Mouse (Mus musculus) stomach, embryonic 14.5 days (tissue): ENCODE results near the gene Mgmt. TPM values are rescaled to one million over a fixed set of nuclear protein-coding genes. Genes with fewer than 3 reads are reported as not detected.

Source experiments
- ATAC-seq: fragments of 200-750 bp; cut with Nextera tagmentation; 2 replicates; pipeline ENCODE4 v1.8.0; 2017; ENCODE audit warnings: low read depth, moderate TSS enrichment; ENCODE audit not compliant: insufficient number of reproducible peaks, insufficient read depth, low FRiP score
- H3K27ac ChIP-seq: fragments of 300-500 bp; sonication (generic); 2 replicates; pipeline ENCODE4 v1.5.1; 2014; ENCODE audit warnings: mild to moderate bottlenecking, low read length, moderate library complexity, mixed read lengths
- H3K27me3 ChIP-seq: fragments of 300-500 bp; sonication (generic); 2 replicates; pipeline ENCODE4 v1.6.1; 2014; ENCODE audit warnings: low read length, control low read depth, mixed read lengths; ENCODE audit not compliant: control insufficient read depth, insufficient read depth
- H3K36me3 ChIP-seq: fragments of 300-500 bp; sonication (generic); 2 replicates; pipeline ENCODE4 v1.6.1; 2014; ENCODE audit warnings: mild to moderate bottlenecking, control low read depth, low read length, moderate library complexity, mixed read lengths; ENCODE audit not compliant: control insufficient read depth, insufficient read depth
- H3K4me1 ChIP-seq: fragments of 300-500 bp; sonication (generic); 2 replicates; pipeline ENCODE4 v1.6.1; 2014; ENCODE audit warnings: low read length, control low read depth, mixed read lengths; ENCODE audit not compliant: control insufficient read depth, insufficient read depth
- H3K4me2 ChIP-seq: fragments of 300-500 bp; sonication (generic); replicated peaks from 2 replicates; pipeline ENCODE4 v1.6.1; 2014; ENCODE audit warnings: low read depth, low read length, control low read depth
- H3K4me3 ChIP-seq: fragments of 300-500 bp; sonication (generic); 2 replicates; pipeline ENCODE4 v1.5.1; 2014; ENCODE audit warnings: low read depth, low read length, control low read depth
- H3K9ac ChIP-seq: fragments of 300-500 bp; sonication (generic); replicated peaks from 2 replicates; pipeline ENCODE4 v1.6.1; 2014; ENCODE audit warnings: low read depth, mild to moderate bottlenecking, control low read depth, low read length, moderate library complexity, mixed read lengths
- H3K9me3 ChIP-seq: fragments of 300-500 bp; sonication (generic); 2 replicates; pipeline ENCODE4 v1.6.1; 2016; ENCODE audit warnings: low read depth, low read length, control low read depth; ENCODE audit not compliant: control insufficient read depth
- WGBS: fragments of 180-500 bp; shearing (Covaris S2); extraction: QIAGEN DNeasy Blood & Tissue Kit; methylation state at CpG from one replicate; pipeline ENCODE4 v1.1.7; 2014; 5-methylcytosine and 5-hydroxymethylcytosine counted together
- polyA plus RNA-seq: library from polyadenylated mRNA; unstranded; fragments of >200 nt; fragmentation: Nextera tagmentation; extraction: Ambion mirVana; gene quantifications from 2 replicates; pipeline ENCODE4 v1.2.1, GENCODE M21; 2014

Gene Mgmt
- polyA plus RNA-seq, 1 experiment from 2014 or later: 10.5 TPM

GRCm38 (mm10) chr7:136920976-136921755 is 26.8 kb downstream of the Mgmt start:
- 90% methylated on average over 12 of the region's 12 CpGs for WGBS
- Histone ChIP-seq H3K4me2 (no peak overlapping the region), H3K9ac (no peak overlapping the region), H3K4me1 (0 out of 2 replicates have a peak, but pooled peaks cover 7% of the 10 kb centered on the region), H3K9me3 (no peaks in the 10 kb centered on the region), H3K27ac (no peak overlapping the region), H3K4me3 (no peak overlapping the region), H3K36me3 (no peaks in the 10 kb centered on the region), H3K27me3 (no peaks in the 10 kb centered on the region)
- no peak for ATAC-seq

DNA sequence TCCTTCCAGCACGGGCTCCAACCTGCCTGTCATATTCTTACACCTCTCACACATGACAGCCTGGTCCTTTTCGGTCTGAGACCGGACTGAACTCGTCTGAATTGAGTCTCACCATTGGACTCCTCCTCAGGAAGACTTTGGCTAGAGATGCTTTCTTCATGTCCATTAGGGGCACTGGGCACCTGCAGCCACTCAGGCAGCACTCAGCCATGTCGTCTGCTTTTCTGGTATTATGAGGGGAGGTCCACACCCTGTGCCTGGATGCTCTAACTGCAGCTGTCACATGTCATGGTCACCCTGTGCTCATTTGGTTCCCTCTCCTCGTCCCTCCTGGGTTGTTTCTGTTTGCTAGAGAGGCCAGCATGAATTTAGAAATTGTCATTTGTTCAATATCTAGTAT is 27.8 kb downstream of the Mgmt start:
- 76% methylated on average over 6 of the region's 6 CpGs for WGBS
- H3K4me1 ChIP-seq: 0 out of 2 replicates have a peak, but pooled peaks cover 7% of the 10 kb centered on the region

DNA sequence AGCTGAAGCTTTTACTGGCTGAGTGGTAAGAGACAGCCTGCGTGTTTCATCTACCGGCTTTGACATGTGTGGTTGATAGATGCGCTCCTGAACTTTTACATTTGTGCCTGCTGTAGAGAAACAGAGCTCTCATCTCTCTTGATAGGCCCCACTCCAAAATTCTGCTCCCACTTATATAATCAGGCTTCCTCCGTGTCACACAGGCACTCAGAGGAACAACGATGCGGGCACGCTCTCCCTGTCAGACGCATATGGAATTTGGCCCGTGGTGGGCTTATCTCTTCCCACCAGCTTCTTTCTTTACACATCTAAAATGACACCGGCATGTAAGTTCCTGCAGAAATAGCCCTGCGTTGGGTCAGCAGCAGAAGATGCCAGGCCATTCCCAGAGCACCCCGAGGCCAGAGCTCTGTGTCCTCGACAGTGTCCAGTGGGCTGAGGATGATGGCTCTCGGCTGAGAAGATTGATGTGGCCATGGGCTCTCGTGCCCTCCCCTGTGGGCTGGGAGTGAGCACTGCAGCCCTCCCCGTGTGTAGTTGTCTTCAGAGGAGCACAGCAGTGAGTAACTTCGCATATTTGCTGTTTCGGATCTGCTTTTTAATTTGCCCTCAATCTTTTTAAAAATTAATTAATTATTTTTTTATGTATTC is 30.3 kb downstream of the Mgmt start:
- Histone ChIP-seq H3K9ac (no peak overlapping the region), H3K4me2 (no peak overlapping the region), H3K4me1 (0 out of 2 replicates have a peak, but pooled peaks cover 7% of the 10 kb centered on the region), H3K36me3 (no peaks in the 10 kb centered on the region), H3K27me3 (no peaks in the 10 kb centered on the region), H3K4me3 (no peak overlapping the region), H3K9me3 (no peaks in the 10 kb centered on the region), H3K27ac (no peak overlapping the region)
- WGBS: 51% methylated on average over 18 of the region's 18 CpGs
- ATAC-seq: no peak

More for the DNA sequence above, 27.8 kb downstream of the Mgmt start:
- H3K27me3 ChIP-seq: no peaks in the 10 kb centered on the region
- H3K9ac ChIP-seq: no peak overlapping the region
- no peaks in the 10 kb centered on the region for H3K9me3 ChIP-seq
- no peak overlapping the region for H3K27ac ChIP-seq
- ATAC-seq: no peak
- H3K4me3 ChIP-seq: no peak overlapping the region
- H3K36me3 ChIP-seq: no peaks in the 10 kb centered on the region
- H3K4me2 ChIP-seq: no peak overlapping the region

DNA sequence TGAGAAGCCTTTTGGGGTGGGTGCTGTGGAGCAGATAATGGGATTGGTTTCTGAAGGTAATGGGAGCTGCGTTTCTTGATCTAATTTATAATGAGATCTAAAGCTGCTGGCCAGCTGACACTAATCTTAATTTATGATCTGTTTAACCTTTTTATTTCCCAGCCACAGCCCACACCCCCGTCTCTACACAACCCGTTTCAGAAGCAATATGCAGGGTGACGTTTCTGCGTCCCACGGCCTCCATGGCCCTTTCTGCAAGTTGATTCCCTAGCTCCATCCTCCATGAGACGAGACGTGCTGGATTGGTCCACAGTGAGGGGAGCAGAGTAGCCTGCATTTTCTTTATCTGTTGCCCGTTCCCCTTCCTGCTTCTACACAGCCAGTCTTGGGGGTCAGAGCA is 31.8 kb downstream of the Mgmt start:
- ATAC-seq: no peak
- WGBS: 54% methylated on average over 9 of the region's 9 CpGs

DNA sequence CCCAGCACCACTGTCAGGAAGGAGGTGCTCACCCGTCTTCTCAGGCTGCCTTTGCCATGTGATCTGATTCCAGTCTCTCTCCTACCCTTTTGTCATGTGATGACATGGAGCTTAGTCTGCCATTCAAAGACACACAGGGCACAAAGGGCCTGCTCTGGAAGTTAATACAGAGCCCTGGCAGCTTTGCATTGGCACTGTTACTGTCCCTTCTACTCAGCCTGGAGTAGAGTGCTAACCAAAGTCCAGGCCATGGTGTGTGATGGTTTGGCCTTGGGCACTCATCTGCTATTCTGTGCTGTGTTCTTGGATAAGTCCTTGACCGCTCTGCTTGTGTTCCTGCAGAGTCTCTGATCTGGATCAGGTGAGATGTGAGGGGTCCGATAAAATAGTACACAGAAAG is 36.0 kb downstream of the Mgmt start:
- Histone ChIP-seq H3K4me2 (no peak overlapping the region), H3K27me3 (no peaks in the 10 kb centered on the region)

More for the DNA sequence above, 31.8 kb downstream of the Mgmt start:
- H3K36me3 ChIP-seq: no peaks in the 10 kb centered on the region
- no peak overlapping the region for H3K27ac ChIP-seq
- H3K4me2 ChIP-seq: no peak overlapping the region
- no peak overlapping the region for H3K9ac ChIP-seq
- H3K4me3 ChIP-seq: no peak overlapping the region
- H3K4me1 ChIP-seq: 0 out of 2 replicates have a peak, but pooled peaks cover 7% of the 10 kb centered on the region
- H3K9me3 ChIP-seq: no peaks in the 10 kb centered on the region
- H3K27me3 ChIP-seq: no peaks in the 10 kb centered on the region

GRCm38 (mm10) chr7:136933367-136933766 is 39.0 kb downstream of the Mgmt start:
- no peak overlapping the region for H3K9ac ChIP-seq
- no peaks in the 10 kb centered on the region for H3K36me3 ChIP-seq
- 89% methylated on average over 3 of the region's 3 CpGs for WGBS
- H3K27ac ChIP-seq: no peak overlapping the region
- H3K27me3 ChIP-seq: no peaks in the 10 kb centered on the region
- no peak for ATAC-seq
- no peaks in the 10 kb centered on the region for H3K4me1 ChIP-seq
- H3K9me3 ChIP-seq: no peaks in the 10 kb centered on the region; the same call in 1 of the 2 replicates
- H3K4me2 ChIP-seq: no peak overlapping the region
- no peak overlapping the region for H3K4me3 ChIP-seq

More for the DNA sequence above, 36.0 kb downstream of the Mgmt start:
- no peak overlapping the region for H3K27ac ChIP-seq
- 85% methylated on average over 3 of the region's 3 CpGs for WGBS
- no peak overlapping the region for H3K4me3 ChIP-seq
- no peak for ATAC-seq
- H3K4me1 ChIP-seq: 0 out of 2 replicates have a peak, but pooled peaks cover 4% of the 10 kb centered on the region
- H3K36me3 ChIP-seq: no peaks in the 10 kb centered on the region
- no peak overlapping the region for H3K9ac ChIP-seq
- H3K9me3 ChIP-seq: no peaks in the 10 kb centered on the region

- no peak overlapping the region for H3K4me3 ChIP-seq
- H3K4me1 ChIP-seq: no peaks in the 10 kb centered on the region
- H3K9me3 ChIP-seq: no peaks in the 10 kb centered on the region; the same call in 1 of the 2 replicates
- no peaks in the 10 kb centered on the region for H3K36me3 ChIP-seq
- WGBS: 83% methylated on average over 5 of the region's 5 CpGs
- ATAC-seq: no peak
- no peak overlapping the region for H3K9ac ChIP-seq
- H3K4me2 ChIP-seq: no peak overlapping the region
- H3K27me3 ChIP-seq: no peaks in the 10 kb centered on the region
- no peak overlapping the region for H3K27ac ChIP-seq
Measured at GRCm38 (mm10) chr7:136934336-136934735, 39.9 kb downstream of the Mgmt start.

DNA sequence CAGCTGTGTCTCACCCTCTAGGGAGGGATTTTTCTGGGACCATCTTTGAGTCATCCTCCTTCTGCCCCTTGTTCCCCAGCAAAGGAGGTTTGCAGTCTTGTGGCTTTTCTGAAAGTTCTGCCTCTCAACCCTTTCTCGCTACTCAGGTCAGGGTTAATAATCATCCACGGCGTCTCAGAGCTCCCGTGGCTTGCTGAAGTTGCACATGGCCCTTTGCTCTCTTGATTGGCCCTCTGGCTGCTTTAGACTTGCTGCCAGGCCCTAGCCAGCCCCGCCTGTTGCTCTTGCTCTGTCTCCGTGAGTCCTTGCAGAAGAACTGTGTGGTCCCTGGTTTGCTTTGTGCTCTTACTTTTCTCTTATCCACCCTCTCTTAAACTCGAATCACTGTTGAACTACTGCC is 40.4 kb downstream of the Mgmt start:
- Histone ChIP-seq H3K9me3 (no peaks in the 10 kb centered on the region; the same call in 1 of the 2 replicates), H3K9ac (no peak overlapping the region), H3K4me2 (no peak overlapping the region), H3K27ac (no peak overlapping the region), H3K36me3 (no peaks in the 10 kb centered on the region), H3K27me3 (no peaks in the 10 kb centered on the region), H3K4me1 (no peaks in the 10 kb centered on the region), H3K4me3 (no peak overlapping the region)
- no peak for ATAC-seq
- WGBS: 74% methylated on average over 7 of the region's 7 CpGs
